Mouse (Mus musculus): ENCODE data around the gene R3hdm2.
A peak's percentile ranks its signal among the peaks of the same experiment; 100 is the strongest.

Gene R3hdm2

GRCm38 (mm10) chr10:127426670-127427069, 46.5 kb downstream of the R3hdm2 start:
- DNase-seq: no peak

- no peak for DNase-seq
Measured at GRCm38 (mm10) chr10:127427107-127427506, 47.0 kb downstream of the R3hdm2 start.

- DNase-seq: no peak
Measured at GRCm38 (mm10) chr10:127427987-127428386, 47.9 kb downstream of the R3hdm2 start.

GRCm38 (mm10) chr10:127429538-127429937, 49.4 kb downstream of the R3hdm2 start:
- DNase-seq: no peak

GRCm38 (mm10) chr10:127432466-127432865, 52.3 kb downstream of the R3hdm2 start:
- no peak for DNase-seq

- DNase-seq: no peak
Measured at GRCm38 (mm10) chr10:127437354-127438113, 57.4 kb downstream of the R3hdm2 start.

DNA sequence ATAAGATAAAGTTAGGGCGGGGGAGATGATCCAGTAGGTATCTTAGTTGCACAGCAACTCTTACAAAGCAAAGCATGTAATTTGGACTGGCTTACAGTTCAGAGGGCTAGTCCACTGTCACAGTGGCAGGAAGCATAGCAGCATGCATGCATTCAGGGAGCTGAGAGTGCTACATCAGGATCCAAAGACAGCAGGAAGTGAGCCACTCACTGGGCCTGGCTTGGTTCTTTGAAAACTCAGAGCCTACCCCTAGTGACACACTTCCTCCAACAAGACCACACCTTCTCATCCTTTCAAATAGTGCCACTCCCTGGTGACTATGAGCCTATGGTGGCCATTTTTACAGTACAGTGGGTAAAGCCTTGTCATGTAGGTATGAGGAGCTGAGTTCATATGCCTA, 73.6 kb downstream of the R3hdm2 start:
- no peak for DNase-seq

DNA sequence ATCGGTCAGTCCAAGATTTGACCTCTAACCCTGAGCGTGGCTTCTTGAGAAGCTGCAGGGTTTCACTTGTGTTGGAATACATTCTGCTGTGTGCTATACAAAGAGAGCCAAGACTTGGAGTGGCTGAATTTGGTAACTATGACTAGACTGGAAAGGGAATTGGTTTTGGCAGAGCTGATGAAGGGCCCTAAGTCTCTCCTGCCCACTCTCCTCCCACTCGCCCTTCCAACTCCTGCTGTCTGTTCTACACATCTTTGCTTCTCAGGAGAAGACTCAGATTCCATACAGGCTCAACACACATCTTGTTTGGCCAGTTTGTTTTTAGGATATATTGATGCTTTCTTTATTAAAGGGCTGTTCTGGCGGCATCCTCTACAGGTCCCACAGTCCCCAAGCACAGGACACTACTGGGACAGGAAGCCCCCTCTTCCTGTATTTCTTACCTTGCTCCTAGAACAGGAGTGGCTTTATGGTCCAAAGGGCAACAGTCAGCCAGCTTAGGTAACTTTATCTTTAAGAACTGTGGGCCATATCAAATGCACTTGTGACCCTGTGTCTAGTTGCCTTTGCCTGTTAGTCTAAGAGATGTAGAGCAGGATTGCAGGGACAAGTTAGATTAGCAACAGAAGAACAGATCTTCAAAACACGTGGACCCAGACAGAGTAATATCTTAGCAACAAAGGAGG, 82.4 kb downstream of the R3hdm2 start:
- no peak for DNase-seq

- no peak for DNase-seq
Measured at GRCm38 (mm10) chr10:127471281-127471988, 91.3 kb downstream of the R3hdm2 start.

DNA sequence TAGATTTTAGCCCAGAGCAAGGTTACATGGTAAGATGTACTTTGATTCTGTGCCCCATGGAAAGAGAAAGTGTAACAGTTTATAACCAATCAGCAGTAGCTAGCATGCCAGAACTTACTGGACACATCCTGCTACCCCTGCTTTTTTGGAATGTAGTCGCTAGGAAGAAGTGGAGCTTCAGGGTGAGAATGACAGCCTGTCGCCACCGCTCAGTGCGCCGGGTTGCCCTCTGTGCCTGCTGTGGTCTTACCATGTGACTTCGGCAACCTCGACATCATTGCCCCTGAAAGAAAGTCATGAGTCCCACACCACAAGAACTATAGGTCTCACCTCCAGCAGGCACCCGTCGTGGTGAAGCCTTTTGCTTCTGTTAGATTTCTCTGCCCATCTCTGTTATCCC, 92.6 kb downstream of the R3hdm2 start:
- no peak for DNase-seq

GRCm38 (mm10) chr10:127475175-127475574, 95.0 kb downstream of the R3hdm2 start:
- no peak for DNase-seq

- no peak for DNase-seq
Measured at GRCm38 (mm10) chr10:127476541-127476940, 96.4 kb downstream of the R3hdm2 start.

DNA sequence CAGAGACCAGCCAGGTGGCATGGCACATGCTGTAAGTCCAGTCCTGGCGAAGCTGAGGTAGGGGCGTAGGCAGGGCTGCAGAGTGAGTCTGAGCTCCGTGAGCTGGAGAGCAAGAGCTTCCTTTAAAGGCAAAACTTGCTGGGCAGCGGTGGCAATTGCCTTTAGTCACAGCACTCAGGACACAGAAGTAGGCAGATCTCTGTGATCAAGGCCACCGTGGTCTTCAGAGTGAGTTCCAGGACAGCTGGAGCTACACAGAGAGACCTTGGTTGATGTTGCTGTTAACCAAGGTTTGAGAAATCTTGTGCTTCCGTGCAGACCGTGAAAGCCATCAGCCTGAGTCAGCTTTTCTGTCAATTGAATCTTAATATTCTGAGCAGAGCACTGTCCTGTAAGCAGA, 97.2 kb downstream of the R3hdm2 start:
- DNase-seq: no peak

GRCm38 (mm10) chr10:127479131-127479530, 99.0 kb downstream of the R3hdm2 start:
- DNase-seq: peak in 1 of 2 experiments; percentile 8

GRCm38 (mm10) chr10:127480833-127481813, 101.0 kb downstream of the R3hdm2 start:
- no peak for DNase-seq

- no peak for DNase-seq
Measured at GRCm38 (mm10) chr10:127485235-127485634, 105.1 kb downstream of the R3hdm2 start.

DNA sequence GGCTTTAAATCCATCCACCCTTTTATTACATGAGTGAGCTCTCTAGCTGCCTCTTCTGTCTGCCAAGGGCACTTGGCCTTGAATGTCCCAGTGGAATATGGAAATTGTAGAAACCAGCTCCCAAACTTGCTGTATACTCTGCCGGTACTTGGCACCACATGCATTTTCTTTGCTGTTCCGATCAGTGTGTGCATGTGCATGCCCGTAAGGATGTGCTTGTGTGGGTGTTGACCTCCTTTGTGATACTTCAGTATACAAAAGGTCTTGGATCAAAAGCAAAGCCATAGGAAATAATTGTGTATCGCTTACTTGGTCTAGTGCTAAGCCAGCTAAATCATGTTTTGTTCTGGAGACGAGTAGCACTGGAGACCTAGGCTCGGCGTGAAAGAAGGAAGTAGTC, 108.7 kb downstream of the R3hdm2 start:
- no peak for DNase-seq

DNA sequence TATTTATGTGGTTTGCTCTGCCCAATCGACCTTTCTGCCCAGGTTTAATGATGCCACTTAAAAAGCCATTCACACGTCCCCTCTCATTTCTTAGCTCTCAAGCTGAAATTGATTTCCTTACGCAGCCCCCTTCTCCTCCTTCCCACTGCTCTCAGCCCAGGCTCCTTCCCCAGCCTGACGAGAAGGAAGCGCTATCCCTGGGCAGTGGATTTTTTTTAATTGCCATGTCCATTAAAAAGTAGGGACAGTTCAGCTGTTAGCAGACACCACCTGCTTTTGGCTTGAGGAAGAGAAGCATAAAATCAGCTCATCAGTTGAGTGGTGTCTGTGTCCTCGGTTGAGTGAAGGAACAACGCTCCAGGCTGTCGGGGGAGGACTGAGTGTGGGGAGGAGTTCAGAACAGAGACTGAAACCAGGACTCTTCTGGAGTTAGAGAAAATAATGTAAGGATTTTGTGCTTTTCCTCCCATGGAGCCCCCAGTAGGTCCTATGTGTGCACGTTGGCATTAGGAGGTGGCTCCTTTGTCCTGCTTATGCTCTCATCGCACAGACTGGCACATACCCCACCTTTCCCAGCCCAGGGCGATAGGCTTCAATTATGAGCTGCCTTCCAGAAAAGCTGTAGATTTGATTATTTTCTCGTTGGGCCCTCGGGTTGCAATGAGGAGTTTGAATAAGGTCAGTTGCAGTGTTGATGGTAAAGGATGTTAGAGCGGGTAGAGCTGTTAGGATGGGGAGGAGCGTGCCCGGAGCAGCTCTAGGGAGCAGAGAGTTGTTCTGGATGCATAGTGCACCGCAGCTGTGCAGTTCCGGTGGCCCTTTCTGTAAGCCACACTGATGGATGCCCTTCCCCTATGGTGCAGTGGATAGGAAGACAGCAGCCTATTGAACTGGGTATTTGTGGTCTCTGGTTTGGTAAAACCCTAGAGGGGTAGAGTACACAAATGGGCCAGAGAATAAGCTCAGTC, 110.3 kb downstream of the R3hdm2 start:
- DNase-seq: no peak

- DNase-seq: no peak
Measured at GRCm38 (mm10) chr10:127491128-127491512, 111.0 kb downstream of the R3hdm2 start.

DNA sequence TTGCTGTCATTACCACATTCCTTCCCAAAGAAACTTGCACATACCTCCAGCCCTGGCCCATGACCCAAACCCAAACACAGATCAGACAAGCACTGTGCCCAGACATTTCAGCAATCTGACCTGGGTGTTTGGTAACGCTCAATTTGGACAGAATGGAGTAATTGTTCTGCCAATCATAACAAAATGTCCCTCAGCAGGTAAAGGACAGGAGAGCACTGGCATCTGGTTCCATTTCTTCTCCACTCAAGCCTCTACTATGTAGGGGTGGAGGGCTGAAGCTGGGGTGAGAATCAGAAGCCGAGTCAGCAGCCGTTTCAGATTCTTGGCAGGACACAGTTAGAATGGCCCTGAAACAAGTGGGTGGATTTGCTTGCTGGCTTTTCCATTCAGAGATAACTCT, 112.0 kb downstream of the R3hdm2 start:
- DNase-seq: no peak

DNA sequence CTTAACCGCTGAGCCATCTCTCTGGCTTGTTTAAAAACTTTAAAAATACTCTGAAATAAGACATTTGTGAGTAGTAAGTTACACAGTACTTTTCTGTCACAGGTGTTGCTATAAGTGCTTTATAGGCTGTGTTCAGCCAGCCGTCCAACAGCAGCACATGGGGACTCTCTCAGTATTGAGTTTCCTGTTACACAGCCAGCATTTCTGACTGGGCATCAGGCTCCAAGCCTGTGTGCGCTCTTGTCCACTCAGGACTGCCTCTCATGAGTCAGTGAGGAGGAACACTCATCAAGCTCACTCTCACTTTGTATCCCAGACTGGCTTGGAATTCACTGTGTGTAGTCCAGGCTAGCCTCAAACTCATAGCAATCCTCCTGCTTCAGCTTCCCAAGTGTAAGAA, 116.0 kb downstream of the R3hdm2 start:
- DNase-seq: no peak

All from B cell, adult 2 months (primary cell).